Mouse (Mus musculus): ENCODE results near the gene Rhoh. TPM values are rescaled to one million over a fixed set of nuclear protein-coding genes. Genes with fewer than 3 reads are reported as not detected.

Rhoh gene
- polyA plus RNA-seq, 1 experiment from 2014 or later = 0.37 TPM

- no peak overlapping the region for H3K4me2 ChIP-seq
These were observed 3.5 kb downstream of the Rhoh start for GRCm38 (mm10) chr5:65864486-65864885.

GRCm38 (mm10) chr5:65864946-65865345 is 3.9 kb downstream of the Rhoh start:
- H3K9me3 ChIP-seq (replicated peaks; ENCODE audit: control insufficient read depth, low read length) = no peaks in the 10 kb centered on the region
- no peak for ATAC-seq (replicated peaks; ENCODE audit: insufficient number of reproducible peaks, low FRiP score, low TSS enrichment)
- WGBS (ENCODE audit: insufficient replicate concordance) = 71% methylated on average over 3 of the region's 3 CpGs
- H3K27me3 ChIP-seq (ENCODE audit: control insufficient read depth, insufficient read depth, low read length) = no peaks in the 10 kb centered on the region
- H3K4me3 ChIP-seq (ENCODE audit: low read depth, low read length) = no peak overlapping the region
- no peak overlapping the region for H3K27ac ChIP-seq (ENCODE audit: low read depth, low read length)
- H3K9ac ChIP-seq (ENCODE audit: low read depth, low read length) = no peak overlapping the region
- H3K4me2 ChIP-seq = no peak overlapping the region
- H3K36me3 ChIP-seq (ENCODE audit: control insufficient read depth, insufficient read depth, low read length) = no peaks in the 10 kb centered on the region
- H3K4me1 ChIP-seq (ENCODE audit: control insufficient read depth, insufficient read depth, low read length) = no peaks in the 10 kb centered on the region

More at GRCm38 (mm10) chr5:65864486-65864885, 3.5 kb downstream of the Rhoh start:
- ATAC-seq (replicated peaks; ENCODE audit: insufficient number of reproducible peaks, low FRiP score, low TSS enrichment) = no peak
- 85% methylated on average over 7 of the region's 7 CpGs for WGBS (ENCODE audit: insufficient replicate concordance)
- Histone ChIP-seq H3K36me3 (ENCODE audit: control insufficient read depth, insufficient read depth, low read length) (no peaks in the 10 kb centered on the region), H3K4me3 (ENCODE audit: low read depth, low read length) (no peak overlapping the region), H3K9me3 (replicated peaks; ENCODE audit: control insufficient read depth, low read length) (no peaks in the 10 kb centered on the region), H3K4me1 (ENCODE audit: control insufficient read depth, insufficient read depth, low read length) (no peaks in the 10 kb centered on the region), H3K27me3 (ENCODE audit: control insufficient read depth, insufficient read depth, low read length) (no peaks in the 10 kb centered on the region), H3K27ac (ENCODE audit: low read depth, low read length) (no peak overlapping the region), H3K9ac (ENCODE audit: low read depth, low read length) (no peak overlapping the region)

- Histone ChIP-seq H3K4me3 (ENCODE audit: low read depth, low read length) (no peak overlapping the region), H3K4me2 (no peak overlapping the region), H3K36me3 (ENCODE audit: control insufficient read depth, insufficient read depth, low read length) (no peaks in the 10 kb centered on the region)
These were observed 5.6 kb downstream of the Rhoh start for GRCm38 (mm10) chr5:65866591-65866990.

GRCm38 (mm10) chr5:65867380-65868116 is 6.5 kb downstream of the Rhoh start:
- H3K4me1 ChIP-seq (ENCODE audit: control insufficient read depth, insufficient read depth, low read length) = no peaks in the 10 kb centered on the region
- H3K36me3 ChIP-seq (ENCODE audit: control insufficient read depth, insufficient read depth, low read length) = no peaks in the 10 kb centered on the region
- no peak overlapping the region for H3K4me3 ChIP-seq (ENCODE audit: low read depth, low read length)
- WGBS (ENCODE audit: insufficient replicate concordance) = 72% methylated on average over 7 of the region's 7 CpGs
- no peak overlapping the region for H3K9ac ChIP-seq (ENCODE audit: low read depth, low read length)
- H3K9me3 ChIP-seq (replicated peaks; ENCODE audit: control insufficient read depth, low read length) = no peaks in the 10 kb centered on the region
- no peaks in the 10 kb centered on the region for H3K27me3 ChIP-seq (ENCODE audit: control insufficient read depth, insufficient read depth, low read length)
- H3K4me2 ChIP-seq = no peak overlapping the region
- no peak for ATAC-seq (replicated peaks; ENCODE audit: insufficient number of reproducible peaks, low FRiP score, low TSS enrichment)
- H3K27ac ChIP-seq (ENCODE audit: low read depth, low read length) = no peak overlapping the region

More at GRCm38 (mm10) chr5:65866591-65866990, 5.6 kb downstream of the Rhoh start:
- no peaks in the 10 kb centered on the region for H3K4me1 ChIP-seq (ENCODE audit: control insufficient read depth, insufficient read depth, low read length)
- H3K9ac ChIP-seq (ENCODE audit: low read depth, low read length) = no peak overlapping the region
- H3K27ac ChIP-seq (ENCODE audit: low read depth, low read length) = no peak overlapping the region
- H3K27me3 ChIP-seq (ENCODE audit: control insufficient read depth, insufficient read depth, low read length) = no peaks in the 10 kb centered on the region
- WGBS (ENCODE audit: insufficient replicate concordance) = 83% methylated on average over 6 of the region's 6 CpGs
- H3K9me3 ChIP-seq (replicated peaks; ENCODE audit: control insufficient read depth, low read length) = no peaks in the 10 kb centered on the region
- no peak for ATAC-seq (replicated peaks; ENCODE audit: insufficient number of reproducible peaks, low FRiP score, low TSS enrichment)

GRCm38 (mm10) chr5:65868419-65868818 is 7.4 kb downstream of the Rhoh start:
- Histone ChIP-seq H3K9ac (ENCODE audit: low read depth, low read length) (no peak overlapping the region), H3K27me3 (ENCODE audit: control insufficient read depth, insufficient read depth, low read length) (no peaks in the 10 kb centered on the region), H3K36me3 (ENCODE audit: control insufficient read depth, insufficient read depth, low read length) (no peaks in the 10 kb centered on the region), H3K9me3 (replicated peaks; ENCODE audit: control insufficient read depth, low read length) (no peaks in the 10 kb centered on the region), H3K4me2 (no peak overlapping the region), H3K27ac (ENCODE audit: low read depth, low read length) (no peak overlapping the region), H3K4me1 (ENCODE audit: control insufficient read depth, insufficient read depth, low read length) (no peaks in the 10 kb centered on the region), H3K4me3 (ENCODE audit: low read depth, low read length) (no peak overlapping the region)
- no peak for ATAC-seq (replicated peaks; ENCODE audit: insufficient number of reproducible peaks, low FRiP score, low TSS enrichment)
- WGBS (ENCODE audit: insufficient replicate concordance) = 56% methylated on average over 3 of the region's 3 CpGs

- H3K9ac ChIP-seq (ENCODE audit: low read depth, low read length) = no peak overlapping the region
- H3K4me1 ChIP-seq (ENCODE audit: control insufficient read depth, insufficient read depth, low read length) = no peaks in the 10 kb centered on the region
- no peak overlapping the region for H3K4me3 ChIP-seq (ENCODE audit: low read depth, low read length)
- no peak overlapping the region for H3K4me2 ChIP-seq
- no peaks in the 10 kb centered on the region for H3K27me3 ChIP-seq (ENCODE audit: control insufficient read depth, insufficient read depth, low read length)
- no peak for ATAC-seq (replicated peaks; ENCODE audit: insufficient number of reproducible peaks, low FRiP score, low TSS enrichment)
- H3K9me3 ChIP-seq (replicated peaks; ENCODE audit: control insufficient read depth, low read length) = no peaks in the 10 kb centered on the region
- no peak overlapping the region for H3K27ac ChIP-seq (ENCODE audit: low read depth, low read length)
- no peaks in the 10 kb centered on the region for H3K36me3 ChIP-seq (ENCODE audit: control insufficient read depth, insufficient read depth, low read length)
- 83% methylated on average over 4 of the region's 4 CpGs for WGBS (ENCODE audit: insufficient replicate concordance)
These were observed 8.6 kb downstream of the Rhoh start for GRCm38 (mm10) chr5:65869660-65870059.

- no peak for ATAC-seq (replicated peaks; ENCODE audit: insufficient number of reproducible peaks, low FRiP score, low TSS enrichment)
- Histone ChIP-seq H3K9me3 (replicated peaks; ENCODE audit: control insufficient read depth, low read length) (no peaks in the 10 kb centered on the region), H3K4me2 (no peak overlapping the region), H3K36me3 (ENCODE audit: control insufficient read depth, insufficient read depth, low read length) (no peaks in the 10 kb centered on the region), H3K4me3 (ENCODE audit: low read depth, low read length) (no peak overlapping the region), H3K27me3 (ENCODE audit: control insufficient read depth, insufficient read depth, low read length) (no peaks in the 10 kb centered on the region), H3K9ac (ENCODE audit: low read depth, low read length) (no peak overlapping the region), H3K4me1 (ENCODE audit: control insufficient read depth, insufficient read depth, low read length) (no peaks in the 10 kb centered on the region), H3K27ac (ENCODE audit: low read depth, low read length) (no peak overlapping the region)
- 84% methylated on average over 13 of the region's 13 CpGs for WGBS (ENCODE audit: insufficient replicate concordance)
These were observed 10.4 kb downstream of the Rhoh start for GRCm38 (mm10) chr5:65871276-65871875.

- no peak for ATAC-seq (replicated peaks; ENCODE audit: insufficient number of reproducible peaks, low FRiP score, low TSS enrichment)
- H3K4me1 ChIP-seq (ENCODE audit: control insufficient read depth, insufficient read depth, low read length) = no peaks in the 10 kb centered on the region
- H3K4me2 ChIP-seq = no peak overlapping the region
- no peak overlapping the region for H3K27ac ChIP-seq (ENCODE audit: low read depth, low read length)
- WGBS (ENCODE audit: insufficient replicate concordance) = 60% methylated on average over 4 of the region's 4 CpGs
- no peaks in the 10 kb centered on the region for H3K27me3 ChIP-seq (ENCODE audit: control insufficient read depth, insufficient read depth, low read length)
- no peaks in the 10 kb centered on the region for H3K9me3 ChIP-seq (replicated peaks; ENCODE audit: control insufficient read depth, low read length)
- H3K36me3 ChIP-seq (ENCODE audit: control insufficient read depth, insufficient read depth, low read length) = no peaks in the 10 kb centered on the region
- H3K9ac ChIP-seq (ENCODE audit: low read depth, low read length) = no peak overlapping the region
- H3K4me3 ChIP-seq (ENCODE audit: low read depth, low read length) = no peak overlapping the region
These were observed 12.2 kb downstream of the Rhoh start for GRCm38 (mm10) chr5:65873212-65873611.

- H3K9ac ChIP-seq (ENCODE audit: low read depth, low read length) = no peak overlapping the region
- H3K4me3 ChIP-seq (ENCODE audit: low read depth, low read length) = no peak overlapping the region
- no peaks in the 10 kb centered on the region for H3K4me1 ChIP-seq (ENCODE audit: control insufficient read depth, insufficient read depth, low read length)
- no peaks in the 10 kb centered on the region for H3K36me3 ChIP-seq (ENCODE audit: control insufficient read depth, insufficient read depth, low read length)
- H3K9me3 ChIP-seq (replicated peaks; ENCODE audit: control insufficient read depth, low read length) = no peaks in the 10 kb centered on the region
- H3K27ac ChIP-seq (ENCODE audit: low read depth, low read length) = no peak overlapping the region
- 88% methylated on average over 7 of the region's 7 CpGs for WGBS (ENCODE audit: insufficient replicate concordance)
- no peak for ATAC-seq (replicated peaks; ENCODE audit: insufficient number of reproducible peaks, low FRiP score, low TSS enrichment)
- no peaks in the 10 kb centered on the region for H3K27me3 ChIP-seq (ENCODE audit: control insufficient read depth, insufficient read depth, low read length)
- H3K4me2 ChIP-seq = no peak overlapping the region
These were observed 14.3 kb downstream of the Rhoh start for GRCm38 (mm10) chr5:65875269-65875668.
